Mouse (Mus musculus) heart, embryonic 10.5 days (tissue): ENCODE measurements around the gene Ascl5. TPM values are rescaled to one million over a fixed set of nuclear protein-coding genes. Genes with fewer than 3 reads are reported as not detected.
A peak's percentile ranks its signal among the peaks of the same experiment; 100 is the strongest.

ENCODE experiments used
- DNase-seq: peaks from one replicate; pipeline ENCODE4 v3.0.0-alpha.2; 2017; ENCODE audit warnings: low spot score
- H3K27ac ChIP-seq: fragments of 300-500 bp; sonication (generic); 2 replicates; pipeline ENCODE4 v1.5.1; 2016; ENCODE audit warnings: mild to moderate bottlenecking
- H3K27me3 ChIP-seq: fragments of 300-500 bp; sonication (generic); 2 replicates; pipeline ENCODE4 v1.6.1; 2016; ENCODE audit warnings: mild to moderate bottlenecking; ENCODE audit not compliant: poor library complexity, insufficient read depth, severe bottlenecking
- H3K36me3 ChIP-seq: fragments of 300-500 bp; sonication (generic); 2 replicates; pipeline ENCODE4 v1.6.1; 2016; ENCODE audit warnings: mild to moderate bottlenecking, moderate library complexity
- H3K4me1 ChIP-seq: fragments of 300-500 bp; sonication (generic); 2 replicates; pipeline ENCODE4 v1.6.1; 2016; ENCODE audit warnings: mild to moderate bottlenecking
- H3K4me3 ChIP-seq: fragments of 300-500 bp; sonication (generic); 2 replicates; pipeline ENCODE4 v1.5.1; 2016; ENCODE audit warnings: mild to moderate bottlenecking, moderate library complexity
- H3K9me3 ChIP-seq: fragments of 300-500 bp; sonication (generic); 2 replicates; pipeline ENCODE4 v1.6.1; 2016; ENCODE audit warnings: mild to moderate bottlenecking, moderate library complexity
- WGBS: fragments of 180-500 bp; shearing (Covaris S2); methylation state at CpG from one replicate; pipeline ENCODE4 v1.1.7; 2016; 5-methylcytosine and 5-hydroxymethylcytosine counted together
- polyA plus RNA-seq: library from polyadenylated mRNA; unstranded; fragments of >200 nt; fragmentation: Nextera tagmentation; extraction: Ambion mirVana; gene quantifications from 2 replicates; pipeline ENCODE4 v1.2.1, GENCODE M21; 2016

Gene Ascl5
- polyA plus RNA-seq = not detected in 2 replicates

GRCm38 (mm10) chr1:136050312-136051012 lies at the start of gene Ascl5:
Gene Ascl5 (plus strand): TSS chr1:136050804.
- no peak for DNase-seq
- H3K4me3 ChIP-seq = peak within 1 kb of the TSS; percentile 53
- H3K9me3 ChIP-seq = no peaks in the 10 kb centered on the region
- peak within 1 kb of the TSS; percentile 5; the same call in 1 of the 2 replicates for H3K27ac ChIP-seq
- peaks cover 41% of the 10 kb centered on the region for H3K4me1 ChIP-seq
- peaks cover 64% of the 10 kb centered on the region for H3K27me3 ChIP-seq
- 21% methylated on average over 29 of the region's 29 CpGs for WGBS
- no peaks in the 10 kb centered on the region for H3K36me3 ChIP-seq

- H3K4me1 ChIP-seq = peaks cover 12% of the 10 kb centered on the region
- no peak for DNase-seq
- no peak overlapping the region for H3K27ac ChIP-seq
- peaks cover 3% of the 10 kb centered on the region for H3K27me3 ChIP-seq
- whole genome bisulfite sequencing = 84% methylated on average over 2 of the region's 2 CpGs
- no peak overlapping the region for H3K4me3 ChIP-seq
- H3K36me3 ChIP-seq = no peaks in the 10 kb centered on the region
- H3K9me3 ChIP-seq = no peaks in the 10 kb centered on the region
Observed at GRCm38 (mm10) chr1:136001438-136001837, 49.2 kb upstream of the Ascl5 start.

- 82% methylated on average over 3 of the region's 3 CpGs for WGBS
- H3K36me3 ChIP-seq = no peaks in the 10 kb centered on the region
- no peak within 1 kb of the TSS for H3K27ac ChIP-seq
- DNase-seq = no peak
- peak within 1 kb of the TSS; percentile 61 for H3K4me3 ChIP-seq
- H3K9me3 ChIP-seq = no peaks in the 10 kb centered on the region
- peaks cover 13% of the 10 kb centered on the region for H3K27me3 ChIP-seq
- peaks cover 9% of the 10 kb centered on the region; the same call in 1 of the 2 replicates for H3K4me1 ChIP-seq
Observed at GRCm38 (mm10) chr1:136006292-136006748, 44.3 kb upstream of the Ascl5 start, which contains the start of gene Igfn1. Gene Igfn1 (minus strand): TSS chr1:136006342.

GRCm38 (mm10) chr1:136007211-136008158 lies 43.1 kb upstream of the Ascl5 start, which contains the start of gene Tmem9:
Gene Tmem9 (plus strand): TSS chr1:136008150.
- no peaks in the 10 kb centered on the region for H3K36me3 ChIP-seq
- H3K4me1 ChIP-seq = peaks cover 16% of the 10 kb centered on the region
- peaks cover 13% of the 10 kb centered on the region for H3K27me3 ChIP-seq
- WGBS = 3% methylated on average over 37 of the region's 37 CpGs
- no peaks in the 10 kb centered on the region for H3K9me3 ChIP-seq
- peak within 1 kb of the TSS; percentile 61 for H3K4me3 ChIP-seq
- peak within 1 kb of the TSS; percentile 59; the same call in 1 of the 2 replicates for H3K27ac ChIP-seq
- DNase-seq = peak; percentile 95

GRCm38 (mm10) chr1:136008159-136008533 lies 42.5 kb upstream of the Ascl5 start:
- no peak for DNase-seq
- Histone ChIP-seq H3K4me3 (peak overlapping the region; percentile 61), H3K36me3 (no peaks in the 10 kb centered on the region), H3K4me1 (peaks cover 16% of the 10 kb centered on the region), H3K27ac (no peak overlapping the region), H3K27me3 (peaks cover 13% of the 10 kb centered on the region), H3K9me3 (no peaks in the 10 kb centered on the region)
- 24% methylated on average over 8 of the region's 8 CpGs for WGBS

GRCm38 (mm10) chr1:136010247-136010646 lies 40.4 kb upstream of the Ascl5 start:
- peaks cover 25% of the 10 kb centered on the region for H3K4me1 ChIP-seq
- no peaks in the 10 kb centered on the region for H3K36me3 ChIP-seq
- 92% methylated on average over 4 of the region's 4 CpGs for WGBS
- DNase-seq = no peak
- H3K27me3 ChIP-seq = peaks cover 13% of the 10 kb centered on the region
- no peaks in the 10 kb centered on the region for H3K9me3 ChIP-seq
- no peak overlapping the region for H3K27ac ChIP-seq
- no peak overlapping the region for H3K4me3 ChIP-seq

GRCm38 (mm10) chr1:136013513-136013912 lies 37.1 kb upstream of the Ascl5 start:
- no peaks in the 10 kb centered on the region for H3K9me3 ChIP-seq
- no peak overlapping the region for H3K27ac ChIP-seq
- no peak overlapping the region for H3K4me3 ChIP-seq
- DNase-seq = no peak
- no peaks in the 10 kb centered on the region for H3K27me3 ChIP-seq
- no peaks in the 10 kb centered on the region for H3K36me3 ChIP-seq
- H3K4me1 ChIP-seq = peaks cover 24% of the 10 kb centered on the region
- WGBS = 51% methylated on average over 4 of the region's 4 CpGs

GRCm38 (mm10) chr1:136014796-136015502 lies 35.7 kb upstream of the Ascl5 start:
- no peaks in the 10 kb centered on the region for H3K27me3 ChIP-seq
- H3K9me3 ChIP-seq = no peaks in the 10 kb centered on the region
- WGBS = 35% methylated on average over 2 of the region's 2 CpGs
- peaks cover 6% of the 10 kb centered on the region; the same call in 1 of the 2 replicates for H3K36me3 ChIP-seq
- peaks cover 31% of the 10 kb centered on the region for H3K4me1 ChIP-seq
- H3K27ac ChIP-seq = no peak overlapping the region; the same call in 1 of the 2 replicates
- no peak overlapping the region for H3K4me3 ChIP-seq
- DNase-seq = no peak

GRCm38 (mm10) chr1:136017307-136017706 lies 33.3 kb upstream of the Ascl5 start:
- Histone ChIP-seq H3K36me3 (peaks cover 28% of the 10 kb centered on the region), H3K27me3 (no peaks in the 10 kb centered on the region), H3K4me3 (peak overlapping the region; percentile 78), H3K9me3 (no peaks in the 10 kb centered on the region), H3K27ac (peak overlapping the region; percentile 70), H3K4me1 (peaks cover 24% of the 10 kb centered on the region)
- DNase-seq = no peak
- WGBS = 79% methylated on average over 2 of the region's 2 CpGs

GRCm38 (mm10) chr1:136017907-136018313 lies 32.7 kb upstream of the Ascl5 start:
- no peaks in the 10 kb centered on the region for H3K9me3 ChIP-seq
- H3K4me3 ChIP-seq = peak overlapping the region; percentile 78
- H3K4me1 ChIP-seq = peaks cover 24% of the 10 kb centered on the region
- WGBS = under 1% methylated on average over 22 of the region's 22 CpGs
- peaks cover 34% of the 10 kb centered on the region for H3K36me3 ChIP-seq
- DNase-seq = peak; percentile 97
- no peaks in the 10 kb centered on the region for H3K27me3 ChIP-seq
- peak overlapping the region; percentile 95 for H3K27ac ChIP-seq

GRCm38 (mm10) chr1:136018390-136019189 lies 32.0 kb upstream of the Ascl5 start:
- Histone ChIP-seq H3K36me3 (peaks cover 41% of the 10 kb centered on the region), H3K4me1 (peaks cover 24% of the 10 kb centered on the region), H3K9me3 (no peaks in the 10 kb centered on the region), H3K27ac (peak overlapping the region; percentile 95), H3K4me3 (peak overlapping the region; percentile 78), H3K27me3 (no peaks in the 10 kb centered on the region)
- no peak for DNase-seq
- 7% methylated on average over 24 of the region's 24 CpGs for WGBS
